Mouse (Mus musculus) spleen, adult 2 months (tissue): ENCODE data around the gene Tmem131.

ENCODE experiments used
- CTCF ChIP-seq: fragments of 200-500 bp; IDR thresholded peaks from 2 replicates; pipeline ENCODE4 v1.5.1; 2011; ENCODE audit warnings: mild to moderate bottlenecking, inconsistent platforms; ENCODE audit not compliant: insufficient read depth, insufficient read length, insufficient replicate concordance; ENCODE audit errors: extremely low read depth
- POLR2A ChIP-seq: fragments of 200-500 bp; IDR thresholded peaks from 2 replicates; pipeline ENCODE4 v1.6.1; 2011; ENCODE audit warnings: low read depth, low read length, inconsistent platforms

DNA sequence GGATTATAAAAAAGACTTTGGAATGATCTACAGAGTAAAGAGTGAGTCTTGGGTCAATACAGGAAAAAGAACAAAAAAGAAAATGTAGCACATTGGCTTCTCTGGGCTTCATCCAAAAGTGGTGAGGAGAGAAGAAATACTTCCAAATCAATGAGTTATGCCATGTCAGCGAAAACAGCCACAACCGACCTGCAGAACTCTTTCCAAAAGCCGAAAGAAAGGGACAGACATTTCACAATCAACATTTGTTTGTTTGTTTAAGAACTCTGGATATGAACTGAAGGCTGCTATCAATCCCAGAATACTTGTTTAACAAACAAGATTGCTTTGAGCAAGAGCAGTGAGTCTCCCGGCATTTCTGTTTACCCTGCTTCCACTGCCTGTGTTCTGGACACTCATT lies 33.3 kb upstream of the Tmem131 start:
- TF ChIP-seq CTCF (no peak), POLR2A (no peak)
